Mouse (Mus musculus): Measurements from ENCODE around the gene Gba2.
A peak's percentile ranks its signal among the peaks of the same experiment; 100 is the strongest.

The Gba2 gene

DNA sequence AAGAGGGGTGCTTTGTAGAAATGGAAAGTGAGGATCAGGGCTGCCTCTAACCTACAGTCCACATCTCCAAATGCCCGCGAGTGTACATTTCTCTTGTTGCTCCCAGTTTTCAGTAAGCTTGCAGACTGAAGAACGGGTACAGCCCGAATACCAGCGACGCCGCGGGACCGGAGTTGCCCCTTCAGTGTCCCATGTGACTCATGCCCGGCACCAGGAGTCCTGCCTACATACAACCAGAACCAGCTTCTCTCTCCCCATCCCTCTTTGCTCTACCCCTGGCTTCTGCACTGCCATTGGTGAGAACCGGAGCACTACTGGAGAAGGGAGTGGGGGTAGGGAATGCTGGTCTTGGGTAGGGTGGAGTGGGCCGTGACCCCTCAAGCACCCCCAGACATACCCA is 2.7 kb upstream of the Gba2 start:
- no peak for DNase-seq (ENCODE audit: extremely low read depth, low read depth)

DNA sequence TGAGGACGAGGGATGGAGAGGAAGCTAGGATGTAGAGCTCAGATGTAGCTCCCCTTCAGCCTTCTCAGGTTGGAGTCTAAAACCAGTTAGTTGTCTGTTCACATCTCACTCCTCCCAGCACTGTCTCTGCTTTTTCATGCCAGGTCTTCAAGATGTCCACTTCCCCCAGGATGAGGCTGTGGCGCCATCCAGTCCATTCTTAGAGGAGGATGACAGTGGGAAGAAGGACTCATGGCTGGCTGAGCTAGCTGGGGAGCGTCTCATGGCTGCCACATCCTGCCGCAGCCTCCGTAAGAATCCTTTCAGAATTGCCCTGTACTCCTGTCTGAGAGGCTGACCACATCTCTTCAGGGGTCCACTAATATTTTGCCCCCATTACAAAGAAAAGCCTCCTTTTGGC is 2.0 kb upstream of the Gba2 start:
- DNase-seq (ENCODE audit: extremely low read depth, low read depth): no peak

DNA sequence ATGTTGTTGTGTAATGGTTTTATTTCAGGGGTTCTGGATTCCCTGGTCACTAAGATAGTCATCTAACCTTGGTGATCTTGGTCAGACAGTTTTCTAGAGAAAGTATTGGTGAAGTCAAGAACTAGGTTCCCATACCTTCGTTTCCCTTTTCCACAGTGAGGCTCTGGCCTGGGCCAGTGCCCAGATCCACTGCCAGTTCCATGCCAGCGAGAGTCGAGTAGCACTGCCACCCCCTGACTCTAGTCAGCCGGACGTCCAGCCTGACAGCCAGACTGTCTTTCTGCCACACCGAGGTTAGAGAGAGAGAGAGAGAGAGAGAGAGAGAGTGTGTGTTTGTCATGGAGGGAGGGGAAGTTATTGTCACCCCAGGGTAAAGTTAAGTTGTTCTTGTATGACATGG is 1.1 kb upstream of the Gba2 start:
- no peak for DNase-seq (ENCODE audit: extremely low read depth, low read depth)

DNA sequence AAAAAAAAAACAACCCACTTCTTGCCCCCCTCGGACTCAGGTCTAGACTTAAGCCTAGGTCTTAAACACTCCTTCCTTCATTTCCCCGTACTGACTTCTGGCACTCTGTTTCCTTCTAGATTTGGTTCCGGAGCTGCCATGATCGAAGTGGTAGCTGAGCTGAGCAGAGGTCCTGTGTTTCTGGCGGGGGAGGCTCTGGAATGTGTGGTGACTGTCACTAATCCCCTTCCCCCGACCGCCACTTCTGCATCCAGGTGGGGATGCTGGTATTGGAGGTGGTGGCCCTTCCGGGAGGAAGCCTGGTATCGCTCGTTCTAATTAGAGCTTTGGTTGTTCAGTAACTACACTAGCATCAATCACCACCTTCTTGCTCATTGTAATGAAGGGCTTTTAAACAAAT is 583 bp upstream of the Gba2 start:
- no peak for DNase-seq (ENCODE audit: extremely low read depth, low read depth)

DNA sequence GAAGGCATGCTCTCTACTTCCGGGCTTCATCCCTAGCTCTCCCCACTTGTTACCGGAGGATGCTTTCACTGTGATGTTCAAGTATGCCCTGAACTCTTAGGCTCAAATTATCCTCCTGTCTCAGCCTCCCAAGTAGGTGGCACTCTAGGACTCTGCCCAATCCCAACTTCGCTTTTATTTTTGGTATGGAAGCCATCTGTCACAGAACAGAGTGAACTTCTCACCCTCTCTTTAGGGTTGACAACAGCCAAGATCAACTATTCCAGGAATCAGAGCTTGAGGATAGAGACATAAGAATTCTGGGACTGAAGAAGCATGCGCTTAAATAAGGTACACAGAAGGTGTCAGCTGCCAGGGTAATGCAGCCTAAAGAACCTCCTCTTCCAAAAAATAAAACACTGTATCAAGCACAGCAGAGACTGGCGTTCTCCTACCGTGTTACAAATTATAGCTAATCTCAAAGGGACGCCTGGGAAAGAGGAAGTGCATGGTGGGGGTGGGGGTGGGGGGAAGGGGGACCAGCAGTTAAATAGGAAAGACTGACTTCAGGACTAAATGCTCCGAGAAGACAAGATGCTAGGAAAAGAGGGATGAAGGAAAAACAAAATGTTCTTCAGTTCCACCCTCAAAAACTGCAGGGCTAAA is 1.3 kb downstream of the Gba2 start:
- DNase-seq (ENCODE audit: extremely low read depth, low read depth): peak; percentile 51

DNA sequence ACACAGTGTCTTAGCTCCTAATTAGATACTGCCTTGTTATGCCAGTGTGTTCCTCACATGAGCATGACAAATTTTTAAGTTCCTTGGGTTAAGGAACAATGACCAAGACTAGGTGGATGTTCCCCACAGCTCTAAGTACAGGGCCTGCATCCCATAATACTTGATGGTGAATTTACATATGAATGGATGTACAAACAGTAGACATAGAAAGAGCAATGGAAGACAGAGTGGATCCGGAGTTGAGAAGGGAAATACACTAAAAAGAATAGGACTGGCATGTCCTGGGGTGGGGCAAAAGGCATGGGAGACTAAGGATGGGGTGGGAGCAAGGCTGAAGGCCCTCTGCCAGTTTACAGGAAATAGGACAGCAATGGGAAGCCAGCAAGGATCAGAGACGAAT is 3.3 kb downstream of the Gba2 start:
- no peak for DNase-seq (ENCODE audit: extremely low read depth, low read depth)

DNA sequence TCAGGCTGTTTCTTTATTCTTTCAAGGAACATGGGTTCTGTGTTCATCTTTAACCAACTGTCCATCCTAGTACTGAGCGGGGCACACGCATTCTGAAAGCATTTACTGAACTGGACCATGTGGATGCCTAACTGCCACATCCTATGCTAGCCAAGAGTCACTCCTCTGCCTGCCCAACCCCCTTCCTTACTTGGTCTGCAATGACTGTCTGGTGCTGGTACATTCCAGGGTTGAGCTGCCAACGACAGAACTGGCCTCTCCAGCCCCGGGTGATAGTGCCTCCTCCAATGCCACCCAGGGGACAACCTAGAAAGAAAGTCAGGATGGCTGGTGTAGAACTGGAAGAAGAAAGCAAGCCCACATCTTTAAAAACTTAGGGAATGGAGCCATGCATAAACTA is 5.1 kb downstream of the Gba2 start:
- DNase-seq (ENCODE audit: extremely low read depth, low read depth): no peak

DNA sequence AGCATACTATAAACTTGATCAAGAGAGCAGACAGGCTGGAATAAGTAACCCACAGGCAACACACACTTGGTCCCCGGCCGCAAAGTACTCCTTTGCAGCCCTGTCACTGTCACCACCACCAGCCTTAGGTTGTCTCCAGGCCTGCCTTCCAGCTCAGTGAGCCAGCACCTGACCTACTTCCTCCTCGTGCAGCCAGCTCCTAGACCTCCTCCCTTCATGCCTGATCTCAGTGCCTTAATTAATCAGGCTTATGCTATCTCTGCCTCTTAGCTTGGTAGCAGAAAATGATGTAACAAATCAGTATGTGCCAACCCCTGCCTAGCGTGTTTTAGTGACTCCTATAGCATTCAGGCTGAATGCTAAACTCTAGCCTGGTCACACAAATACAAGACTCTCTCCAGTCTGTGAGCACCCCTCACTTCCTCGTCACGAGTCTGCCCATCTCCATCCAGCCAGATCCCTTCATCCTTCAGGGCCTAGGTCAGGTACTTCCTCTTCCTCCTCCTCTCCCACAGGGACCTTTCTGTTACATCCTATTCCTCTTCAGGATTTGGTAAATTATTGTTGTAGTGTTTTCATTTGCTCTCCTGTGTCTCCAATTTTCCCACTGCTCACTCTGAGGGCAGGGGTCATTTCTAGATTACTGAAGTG is 7.2 kb downstream of the Gba2 start:
- DNase-seq (ENCODE audit: extremely low read depth, low read depth): no peak

DNA sequence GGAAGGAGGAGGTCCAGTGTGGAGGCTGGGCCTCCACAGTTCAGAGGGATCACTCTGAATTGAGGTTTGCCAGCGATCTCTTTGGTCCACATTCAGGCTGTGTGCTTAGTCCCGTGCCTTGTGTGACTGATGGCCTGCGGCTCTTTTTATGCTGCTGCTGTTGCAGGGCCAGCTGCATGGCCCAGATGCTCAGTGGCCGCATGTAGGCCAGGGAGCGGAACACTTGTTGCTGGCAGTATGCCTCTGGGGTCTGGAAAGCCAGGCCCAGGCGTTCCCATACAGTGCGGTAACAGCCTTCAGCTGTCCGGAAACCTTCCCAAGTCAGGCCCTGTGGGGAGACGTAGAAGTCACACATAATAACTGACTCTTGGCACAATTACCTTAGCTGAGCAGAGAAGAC is 11.5 kb downstream of the Gba2 start:
- DNase-seq (ENCODE audit: extremely low read depth, low read depth): no peak

DNA sequence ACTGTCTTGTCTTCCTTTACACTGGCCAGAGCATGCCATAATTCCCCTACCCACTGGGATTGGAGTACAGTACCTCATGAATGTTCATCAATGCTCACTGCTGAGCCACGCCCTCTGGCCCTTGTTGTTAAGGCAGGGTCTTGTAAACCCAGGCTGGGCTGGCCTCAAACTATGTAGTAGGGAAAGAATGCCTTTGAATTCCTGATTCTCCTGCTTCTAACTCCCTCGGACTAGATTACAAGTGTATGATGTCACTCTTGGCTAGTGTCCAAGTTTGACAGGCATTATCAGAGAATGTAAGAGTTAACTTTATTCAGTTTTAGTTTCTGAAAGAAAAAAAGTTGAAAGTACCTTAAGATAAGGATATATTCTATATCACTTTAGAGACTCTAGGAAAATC is 14.4 kb downstream of the Gba2 start:
- no peak for DNase-seq (ENCODE audit: extremely low read depth, low read depth)

DNA sequence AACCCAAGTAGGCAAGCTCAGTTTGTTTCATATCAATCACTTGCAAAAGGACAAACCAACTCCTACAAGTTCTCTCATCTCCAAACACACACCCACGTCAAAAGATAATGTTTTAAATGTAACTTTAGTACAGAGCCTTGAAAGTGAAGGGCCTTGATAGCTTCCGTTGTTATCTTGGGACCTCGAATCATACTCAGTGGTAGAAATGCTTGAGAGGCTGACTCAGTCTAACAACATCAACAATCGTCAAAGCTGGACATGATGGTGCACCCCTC is 15.1 kb downstream of the Gba2 start:
- DNase-seq (ENCODE audit: extremely low read depth, low read depth): no peak

DNA sequence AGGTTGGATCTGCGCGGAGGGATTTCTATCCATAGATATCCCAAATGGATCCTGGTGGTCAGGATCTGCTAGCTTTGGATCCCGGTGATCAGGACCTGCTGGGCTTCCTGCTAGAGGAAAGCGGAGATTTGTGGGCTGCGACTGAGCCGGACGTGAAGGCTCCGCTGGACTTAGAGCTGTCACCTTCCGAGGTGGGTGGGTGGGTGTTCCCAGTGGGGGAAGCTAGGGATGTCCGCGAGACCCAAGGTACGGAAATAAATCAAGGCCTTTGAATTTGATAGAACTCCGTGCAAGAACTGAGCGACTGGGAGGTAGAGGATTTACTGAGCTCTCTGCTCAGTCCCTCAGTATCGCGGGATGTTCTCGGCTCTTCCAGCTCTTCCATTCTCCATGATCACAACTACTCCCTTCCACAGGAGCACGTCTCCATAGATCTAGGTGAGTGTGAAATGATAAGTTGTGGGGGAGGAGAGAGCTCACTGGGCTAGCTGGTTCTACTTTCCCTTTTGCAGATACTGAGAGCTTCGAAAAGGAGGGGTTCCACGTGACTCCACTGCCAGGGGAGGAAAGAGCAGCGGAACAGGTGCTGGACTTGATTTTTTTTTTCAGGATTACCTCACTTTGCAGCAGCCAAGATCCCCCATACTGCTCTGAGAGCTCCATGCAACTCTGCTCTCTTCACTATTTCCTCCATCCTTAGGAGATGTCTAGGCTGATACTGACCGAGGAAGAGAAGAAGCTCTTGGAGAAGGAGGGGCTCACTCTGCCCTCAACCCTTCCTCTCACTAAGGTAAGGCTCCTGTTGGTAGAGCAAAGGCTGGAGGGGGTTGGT is 15.7 kb downstream of the Gba2 start:
- DNase-seq (ENCODE audit: extremely low read depth, low read depth): no peak

DNA sequence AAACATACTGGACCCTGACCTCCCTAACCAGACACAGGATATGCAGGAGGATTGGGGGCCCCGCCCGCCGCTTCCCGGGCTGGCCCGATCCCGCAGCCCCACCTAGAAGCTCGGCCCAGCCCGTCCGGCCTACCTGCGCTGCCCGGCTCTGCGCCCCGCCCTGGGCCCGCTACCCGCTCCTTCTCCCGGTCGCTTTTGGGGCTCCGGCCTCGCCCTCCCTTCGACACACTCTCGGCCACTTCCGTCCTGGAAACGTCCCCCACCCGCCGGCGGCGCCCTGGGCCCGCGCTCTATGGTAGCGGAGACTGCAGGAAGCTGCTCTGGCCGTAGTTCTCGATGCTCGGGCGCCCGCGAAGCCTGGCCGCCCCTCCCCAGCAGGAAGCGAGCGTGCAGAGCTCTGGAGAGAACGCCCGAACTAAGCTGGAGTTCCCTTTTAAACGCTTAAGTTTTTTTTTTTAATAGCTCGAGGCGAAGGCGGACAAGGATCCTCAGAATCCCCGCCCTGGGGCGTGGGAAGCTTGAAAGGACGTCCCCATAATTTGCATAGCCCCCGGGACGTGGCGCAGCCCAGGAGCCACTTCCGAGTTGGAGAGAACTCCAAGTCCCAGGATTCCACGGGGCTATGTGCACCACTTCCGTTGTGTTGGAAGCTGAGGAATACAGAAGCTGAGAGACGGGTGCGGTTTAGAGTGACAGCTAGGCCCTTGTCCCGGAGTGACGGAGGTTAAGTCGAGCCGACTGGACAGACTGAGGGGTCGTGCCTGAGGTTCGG is 16.5 kb downstream of the Gba2 start, which contains the start of the genes Creb3 and Tln1:
Creb3 (plus strand) TSS at position 336 of the 772 bp plus-strand sequence.
Tln1 (minus strand) TSS at position 695 of the 772 bp plus-strand sequence.
- DNase-seq (ENCODE audit: extremely low read depth, low read depth): peak; percentile 97

DNA sequence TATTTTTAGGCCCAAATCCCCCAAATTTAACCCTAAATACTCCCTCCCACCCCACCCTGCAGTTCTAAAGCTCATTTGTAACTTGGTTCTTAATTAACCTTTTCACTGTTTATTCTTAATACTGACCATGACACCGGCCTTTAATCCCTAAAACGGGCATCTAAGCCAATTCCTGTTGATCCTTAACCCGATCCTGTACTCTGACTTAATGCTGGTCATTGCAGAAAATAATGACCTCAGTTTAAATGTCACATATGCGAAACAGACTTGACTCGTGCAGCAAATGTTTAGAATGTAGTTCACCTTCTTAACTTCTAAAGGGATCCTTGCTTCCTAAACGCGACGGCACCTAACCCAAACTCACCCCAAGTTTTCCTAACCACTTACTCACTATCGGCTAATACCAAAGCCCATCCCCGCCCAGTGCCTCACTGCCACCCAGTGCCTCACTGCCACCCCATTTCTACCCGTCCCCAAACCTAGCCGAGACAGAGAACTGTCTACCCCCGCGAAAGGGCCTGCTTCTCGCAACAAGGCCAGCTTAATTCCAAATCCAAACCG is 17.2 kb downstream of the Gba2 start:
- peak; percentile 36 for DNase-seq (ENCODE audit: extremely low read depth, low read depth)

DNA sequence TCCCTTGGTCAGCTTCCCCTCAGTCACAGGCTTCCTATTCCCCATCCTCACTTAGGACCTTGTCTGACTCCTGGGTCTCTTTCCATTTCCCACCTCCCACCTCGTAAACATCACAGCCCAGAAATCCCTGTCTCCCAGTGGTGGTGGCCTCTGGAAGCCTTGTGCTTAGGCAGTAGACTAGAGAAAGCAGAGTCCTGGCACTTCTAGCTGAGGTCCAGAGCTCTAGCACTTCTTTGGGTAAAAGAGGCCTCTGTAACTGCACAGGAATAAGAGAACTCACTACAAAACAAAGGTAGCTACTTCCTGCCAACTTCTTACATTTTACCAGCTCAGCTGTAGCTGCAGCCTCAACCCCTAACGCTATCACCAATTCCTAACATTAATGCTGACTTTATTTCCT is 17.7 kb downstream of the Gba2 start:
- no peak for DNase-seq (ENCODE audit: extremely low read depth, low read depth)

DNA sequence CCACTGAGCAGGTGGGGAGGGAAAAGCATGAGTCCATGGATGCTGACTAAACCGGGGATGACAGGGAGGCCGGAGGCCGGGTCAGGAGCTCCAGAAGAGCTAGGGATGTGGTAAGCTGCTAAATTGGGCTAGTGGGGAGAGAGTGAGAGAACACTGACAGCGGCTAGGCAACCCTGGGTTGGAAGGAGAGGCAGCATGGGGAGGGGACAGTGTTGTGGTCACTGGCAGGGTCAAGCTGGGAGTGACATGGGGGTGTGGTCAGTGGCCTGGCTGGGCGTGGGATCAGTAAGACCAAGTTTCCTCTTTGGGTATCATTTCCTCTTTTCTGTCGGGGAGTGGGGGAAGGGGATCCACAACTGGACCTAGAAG is 18.4 kb downstream of the Gba2 start:
- no peak for DNase-seq (ENCODE audit: extremely low read depth, low read depth)

DNA sequence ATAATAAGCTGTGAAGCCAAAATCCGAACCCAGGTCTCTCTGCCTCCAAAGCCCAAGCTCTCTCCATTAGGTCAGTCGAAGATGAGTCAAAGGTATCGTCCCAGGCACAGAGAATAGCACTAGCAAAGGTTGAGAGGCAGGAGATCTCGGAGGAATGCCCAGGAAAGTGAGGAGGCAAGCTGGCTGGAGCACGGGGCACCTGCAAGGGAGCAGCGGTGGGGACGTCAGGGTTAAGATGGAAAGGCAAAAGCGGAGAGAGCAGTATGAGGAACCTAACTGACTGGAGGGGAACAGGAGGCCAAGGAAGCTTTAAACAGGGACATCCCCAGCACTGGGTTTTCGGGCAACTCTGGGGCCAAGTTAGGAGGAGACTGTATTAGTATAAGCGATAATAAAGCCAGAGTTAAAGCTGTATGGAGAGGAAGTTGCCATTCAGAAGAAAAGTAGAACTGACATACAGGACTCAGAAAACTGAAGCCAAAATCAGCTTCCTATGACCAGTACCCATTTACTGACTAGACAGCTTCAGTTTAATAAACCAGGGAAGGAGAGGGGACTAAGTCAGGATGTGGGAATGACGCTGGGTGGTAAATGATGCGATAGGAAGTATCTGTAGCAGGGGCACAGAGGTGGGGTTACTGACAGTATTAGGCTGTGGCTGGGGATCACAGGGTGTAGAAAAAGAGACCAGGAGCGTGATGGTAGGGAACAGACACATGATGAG is 19.0 kb downstream of the Gba2 start:
- DNase-seq (ENCODE audit: extremely low read depth, low read depth): peak; percentile 74

DNA sequence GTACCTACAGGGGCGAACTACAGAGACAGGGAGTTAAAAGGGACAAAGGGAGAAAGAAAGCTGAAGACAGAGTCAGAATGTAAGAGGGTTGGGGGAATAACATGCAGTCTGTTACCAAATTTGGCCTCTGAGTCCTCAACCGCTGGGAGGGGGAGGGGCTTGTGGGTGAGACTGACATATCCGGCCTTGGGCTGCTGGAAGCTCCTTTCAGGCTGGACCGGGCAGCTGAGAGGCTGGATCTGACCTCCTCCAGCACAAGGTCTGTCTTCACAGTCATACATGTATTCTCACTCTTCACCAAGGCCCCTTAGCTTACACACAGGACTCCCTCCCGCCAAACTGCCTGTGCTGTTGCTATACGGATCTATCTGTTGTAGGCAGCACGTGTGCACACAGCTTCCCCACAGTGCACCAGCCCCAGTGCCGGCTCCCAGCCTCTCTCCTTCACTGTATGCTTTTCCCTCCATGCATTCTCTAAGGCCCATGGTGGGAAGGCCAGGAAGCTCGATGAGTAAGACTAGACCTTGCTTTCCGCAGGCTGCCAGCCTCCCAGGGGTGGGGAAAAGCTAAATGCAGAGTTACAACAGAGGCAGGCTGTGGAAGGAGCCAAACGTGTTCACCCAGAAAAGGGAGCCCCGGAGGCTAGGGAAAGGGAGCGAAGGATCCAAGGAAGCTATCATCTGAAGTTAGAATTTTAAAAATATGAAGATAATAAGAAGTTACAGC is 19.9 kb downstream of the Gba2 start:
- DNase-seq (ENCODE audit: extremely low read depth, low read depth): peak; percentile 53

DNA sequence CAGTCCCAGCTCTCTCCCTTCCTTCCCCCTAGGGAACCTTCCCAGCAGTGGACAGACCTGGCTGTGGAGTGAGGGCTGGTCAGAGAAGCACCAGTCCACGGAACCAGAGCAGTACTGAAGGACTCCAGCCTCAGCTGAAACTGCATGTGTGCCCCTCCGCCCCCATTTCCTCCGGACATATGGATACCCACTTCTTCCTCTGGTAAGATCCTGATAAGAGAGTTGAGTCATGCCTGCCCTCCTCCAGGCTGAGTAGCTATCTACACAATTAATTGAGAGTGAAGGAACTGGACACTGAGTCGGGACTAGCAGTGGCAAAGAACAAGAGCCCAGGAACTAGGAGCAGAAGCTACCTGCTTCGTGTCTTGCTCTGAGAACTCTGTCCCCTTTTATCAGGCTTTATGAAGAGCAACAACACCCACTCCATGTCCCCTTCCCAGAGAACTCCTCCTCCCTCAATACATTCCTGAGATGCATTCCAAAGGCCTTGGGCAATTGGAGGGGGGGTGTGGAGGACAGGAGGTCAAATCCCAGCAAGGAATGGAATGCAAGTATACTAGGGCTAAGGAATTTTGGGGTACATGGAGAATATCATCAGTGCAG is 20.5 kb downstream of the Gba2 start:
- peak; percentile 69 for DNase-seq (ENCODE audit: extremely low read depth, low read depth)

DNA sequence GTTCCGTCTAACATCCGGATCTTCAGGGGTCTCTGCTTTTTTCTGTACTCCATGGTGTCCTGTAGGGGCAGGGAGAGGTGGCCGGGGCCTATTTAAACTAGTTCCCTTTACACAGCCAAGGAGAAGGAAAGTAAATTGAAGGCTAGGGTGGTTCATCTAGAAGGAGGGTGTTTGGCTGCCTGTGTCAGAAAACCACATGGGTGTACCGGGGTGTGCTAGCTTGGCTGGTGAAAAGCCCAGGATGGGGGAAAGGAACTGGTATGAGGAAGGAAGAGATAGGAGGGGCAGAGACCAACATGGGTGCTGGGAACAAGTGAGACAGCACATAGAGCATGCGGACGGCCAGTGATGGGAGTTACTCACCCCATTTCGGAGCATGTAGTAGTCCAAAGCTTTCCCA is 22.7 kb downstream of the Gba2 start:
- DNase-seq (ENCODE audit: extremely low read depth, low read depth): peak; percentile 52

Measured in MEL-GATA-1-ER (cell line).